Mouse (Mus musculus): ENCODE data around the gene Ccdc184. TPM values are rescaled to one million over a fixed set of nuclear protein-coding genes. Genes with fewer than 3 reads are reported as not detected.

The Ccdc184 gene
- polyA plus RNA-seq, 1 experiment from 2014 or later: 50.4 TPM

- H3K4me2 ChIP-seq (ENCODE audit: low read length): no peak overlapping the region
- no peaks in the 10 kb centered on the region for H3K4me1 ChIP-seq (replicated peaks; ENCODE audit: control insufficient read depth, insufficient read depth, low read length)
- no peak overlapping the region for H3K9ac ChIP-seq (replicated peaks; ENCODE audit: low read depth, low read length)
- peaks cover 38% of the 10 kb centered on the region for H3K36me3 ChIP-seq (ENCODE audit: control insufficient read depth, insufficient read depth)
- no peak overlapping the region for H3K27ac ChIP-seq (ENCODE audit: low read length)
- H3K9me3 ChIP-seq (ENCODE audit: control insufficient read depth, low read length): no peaks in the 10 kb centered on the region
- no peak overlapping the region for H3K4me3 ChIP-seq (replicated peaks; ENCODE audit: low read length)
- 94% methylated on average over 13 of the region's 13 CpGs for WGBS
- H3K27me3 ChIP-seq (replicated peaks; ENCODE audit: control insufficient read depth, insufficient read depth, low read length): no peaks in the 10 kb centered on the region
- ATAC-seq: no peak
Measured at GRCm38 (mm10) chr15:98135671-98136070, 31.3 kb upstream of the Ccdc184 start.

DNA sequence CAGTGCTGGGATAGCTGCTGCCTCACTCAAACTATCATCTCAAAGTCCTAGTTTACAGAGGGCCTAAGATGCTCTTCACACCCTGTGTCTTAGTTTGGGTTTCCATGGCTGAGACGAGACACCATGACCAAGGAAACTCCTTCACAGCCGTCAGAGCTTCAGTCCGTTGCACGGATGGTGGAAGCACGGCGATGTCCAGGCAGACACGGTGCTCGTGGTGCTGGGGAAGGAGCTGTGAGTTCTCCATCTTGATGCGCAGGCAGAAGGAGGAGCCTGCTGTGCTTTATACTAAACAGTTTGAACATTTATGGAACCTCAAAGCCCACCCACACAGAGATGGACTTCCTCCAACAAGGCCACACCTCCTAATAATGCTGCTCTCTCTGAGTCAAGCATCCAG, 30.1 kb upstream of the Ccdc184 start:
- H3K4me3 ChIP-seq (replicated peaks; ENCODE audit: low read length): no peak overlapping the region
- H3K4me1 ChIP-seq (replicated peaks; ENCODE audit: control insufficient read depth, insufficient read depth, low read length): no peaks in the 10 kb centered on the region
- 94% methylated on average over 9 of the region's 9 CpGs for WGBS
- H3K36me3 ChIP-seq (ENCODE audit: control insufficient read depth, insufficient read depth): peaks cover 41% of the 10 kb centered on the region
- no peaks in the 10 kb centered on the region for H3K9me3 ChIP-seq (ENCODE audit: control insufficient read depth, low read length)
- H3K9ac ChIP-seq (replicated peaks; ENCODE audit: low read depth, low read length): no peak overlapping the region
- no peaks in the 10 kb centered on the region for H3K27me3 ChIP-seq (replicated peaks; ENCODE audit: control insufficient read depth, insufficient read depth, low read length)
- no peak overlapping the region for H3K4me2 ChIP-seq (ENCODE audit: low read length)
- no peak overlapping the region for H3K27ac ChIP-seq (ENCODE audit: low read length)
- no peak for ATAC-seq

DNA sequence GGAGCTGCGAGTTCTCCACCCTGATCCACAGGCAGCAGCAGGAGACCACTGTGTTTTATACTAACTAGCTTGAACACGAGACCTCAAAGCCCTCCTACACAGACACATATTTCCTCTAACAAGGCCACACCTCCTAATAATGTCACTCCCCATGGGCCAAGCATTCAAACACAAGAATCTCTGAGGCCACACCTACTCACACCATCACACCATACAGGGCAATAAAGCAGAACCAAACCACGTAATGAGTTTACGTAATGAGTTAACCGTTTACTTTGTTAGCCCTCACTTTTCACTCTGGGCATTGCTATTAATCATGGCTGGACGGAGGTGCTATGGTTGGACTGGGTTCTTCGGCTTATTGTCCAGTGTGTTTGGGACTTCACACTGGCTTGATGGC, 27.2 kb upstream of the Ccdc184 start:
- WGBS: 80% methylated on average over 7 of the region's 7 CpGs
- Histone ChIP-seq H3K27me3 (replicated peaks; ENCODE audit: control insufficient read depth, insufficient read depth, low read length) (no peaks in the 10 kb centered on the region), H3K9ac (replicated peaks; ENCODE audit: low read depth, low read length) (no peak overlapping the region), H3K36me3 (ENCODE audit: control insufficient read depth, insufficient read depth) (peaks cover 36% of the 10 kb centered on the region), H3K4me1 (replicated peaks; ENCODE audit: control insufficient read depth, insufficient read depth, low read length) (peaks cover 8% of the 10 kb centered on the region), H3K4me3 (replicated peaks; ENCODE audit: low read length) (no peak overlapping the region), H3K27ac (ENCODE audit: low read length) (no peak overlapping the region), H3K9me3 (ENCODE audit: control insufficient read depth, low read length) (no peaks in the 10 kb centered on the region), H3K4me2 (ENCODE audit: low read length) (no peak overlapping the region)
- no peak for ATAC-seq

DNA sequence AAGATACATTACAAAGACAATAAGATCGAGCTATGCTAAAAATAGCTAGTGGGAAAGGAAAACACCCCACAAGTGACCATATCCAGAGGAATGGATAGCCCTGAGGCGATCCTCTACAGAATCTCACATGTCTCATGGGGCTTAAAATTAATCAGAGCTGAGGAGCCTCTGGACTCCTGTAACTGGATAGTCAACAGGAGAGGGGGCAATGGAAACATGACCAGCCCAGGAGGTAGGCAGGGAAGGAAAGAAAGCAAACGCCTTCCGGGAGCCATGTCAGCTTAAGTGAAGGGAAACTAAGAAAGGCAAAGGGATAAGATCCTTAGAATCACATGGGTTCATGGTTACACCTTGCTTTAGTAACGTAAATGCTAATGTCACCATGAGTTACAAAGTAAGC, 26.1 kb upstream of the Ccdc184 start:
- no peak for ATAC-seq
- WGBS: 94% methylated on average over 5 of the region's 5 CpGs
- no peaks in the 10 kb centered on the region for H3K27me3 ChIP-seq (replicated peaks; ENCODE audit: control insufficient read depth, insufficient read depth, low read length)
- H3K4me3 ChIP-seq (replicated peaks; ENCODE audit: low read length): no peak overlapping the region
- H3K4me1 ChIP-seq (replicated peaks; ENCODE audit: control insufficient read depth, insufficient read depth, low read length): peaks cover 11% of the 10 kb centered on the region
- no peak overlapping the region for H3K4me2 ChIP-seq (ENCODE audit: low read length)
- H3K36me3 ChIP-seq (ENCODE audit: control insufficient read depth, insufficient read depth): peaks cover 26% of the 10 kb centered on the region
- no peaks in the 10 kb centered on the region for H3K9me3 ChIP-seq (ENCODE audit: control insufficient read depth, low read length)
- H3K27ac ChIP-seq (ENCODE audit: low read length): no peak overlapping the region
- H3K9ac ChIP-seq (replicated peaks; ENCODE audit: low read depth, low read length): no peak overlapping the region

- no peak overlapping the region for H3K4me2 ChIP-seq (ENCODE audit: low read length)
- no peak for ATAC-seq
- no peaks in the 10 kb centered on the region for H3K27me3 ChIP-seq (replicated peaks; ENCODE audit: control insufficient read depth, insufficient read depth, low read length)
- 85% methylated on average over 10 of the region's 10 CpGs for WGBS
- peaks cover 17% of the 10 kb centered on the region for H3K36me3 ChIP-seq (ENCODE audit: control insufficient read depth, insufficient read depth)
- no peak overlapping the region for H3K4me3 ChIP-seq (replicated peaks; ENCODE audit: low read length)
- no peaks in the 10 kb centered on the region for H3K9me3 ChIP-seq (ENCODE audit: control insufficient read depth, low read length)
- no peak overlapping the region for H3K27ac ChIP-seq (ENCODE audit: low read length)
- peaks cover 14% of the 10 kb centered on the region for H3K4me1 ChIP-seq (replicated peaks; ENCODE audit: control insufficient read depth, insufficient read depth, low read length)
- no peak overlapping the region for H3K9ac ChIP-seq (replicated peaks; ENCODE audit: low read depth, low read length)
Measured at GRCm38 (mm10) chr15:98142515-98142914, 24.4 kb upstream of the Ccdc184 start.

- under 1% methylated on average over 35 of the region's 36 CpGs for WGBS
- no peaks in the 10 kb centered on the region for H3K27me3 ChIP-seq (replicated peaks; ENCODE audit: control insufficient read depth, insufficient read depth, low read length)
- H3K4me2 ChIP-seq (ENCODE audit: low read length): peak overlapping the region; percentile 94
- H3K36me3 ChIP-seq (ENCODE audit: control insufficient read depth, insufficient read depth): peaks cover 17% of the 10 kb centered on the region
- peak overlapping the region; percentile 42 for H3K27ac ChIP-seq (ENCODE audit: low read length)
- H3K4me1 ChIP-seq (replicated peaks; ENCODE audit: control insufficient read depth, insufficient read depth, low read length): peaks cover 14% of the 10 kb centered on the region
- H3K4me3 ChIP-seq (replicated peaks; ENCODE audit: low read length): peak overlapping the region; percentile 86
- no peaks in the 10 kb centered on the region for H3K9me3 ChIP-seq (ENCODE audit: control insufficient read depth, low read length)
- ATAC-seq: peak; percentile 39
- peak overlapping the region; percentile 94 for H3K9ac ChIP-seq (replicated peaks; ENCODE audit: low read depth, low read length)
Measured at GRCm38 (mm10) chr15:98144861-98145507, 22.0 kb upstream of the Ccdc184 start.

DNA sequence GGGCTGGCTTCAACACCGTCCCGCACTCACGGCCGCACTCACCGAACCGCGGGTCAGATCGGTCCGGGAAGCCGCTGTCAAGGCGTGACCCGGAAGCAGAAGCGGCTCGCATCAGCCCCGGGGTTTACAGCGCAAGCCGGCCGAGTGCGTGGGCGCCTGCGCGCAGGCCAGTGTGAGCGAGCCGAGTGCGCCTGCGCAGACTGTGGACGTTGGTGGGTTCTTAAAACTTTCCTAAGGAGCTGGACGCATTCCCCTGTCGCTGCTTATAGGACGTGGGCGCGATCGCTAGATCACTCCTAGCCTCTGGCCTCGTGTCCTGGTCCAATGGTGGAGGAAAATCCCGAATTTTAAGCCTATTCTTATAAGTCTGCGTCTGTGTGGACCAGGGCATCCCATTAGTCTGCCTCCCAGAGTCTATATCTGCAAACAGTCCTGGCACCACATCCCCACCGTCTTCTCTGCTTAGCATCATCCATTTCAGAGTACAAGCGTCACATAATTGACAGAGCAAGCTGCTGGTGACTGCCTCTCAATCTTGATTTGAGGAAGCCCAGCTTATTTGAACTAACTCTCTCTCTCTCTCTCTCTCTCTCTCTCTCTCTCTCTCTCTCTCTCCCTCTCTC, 21.3 kb upstream of the Ccdc184 start:
- peak overlapping the region; percentile 86 for H3K4me3 ChIP-seq (replicated peaks; ENCODE audit: low read length)

DNA sequence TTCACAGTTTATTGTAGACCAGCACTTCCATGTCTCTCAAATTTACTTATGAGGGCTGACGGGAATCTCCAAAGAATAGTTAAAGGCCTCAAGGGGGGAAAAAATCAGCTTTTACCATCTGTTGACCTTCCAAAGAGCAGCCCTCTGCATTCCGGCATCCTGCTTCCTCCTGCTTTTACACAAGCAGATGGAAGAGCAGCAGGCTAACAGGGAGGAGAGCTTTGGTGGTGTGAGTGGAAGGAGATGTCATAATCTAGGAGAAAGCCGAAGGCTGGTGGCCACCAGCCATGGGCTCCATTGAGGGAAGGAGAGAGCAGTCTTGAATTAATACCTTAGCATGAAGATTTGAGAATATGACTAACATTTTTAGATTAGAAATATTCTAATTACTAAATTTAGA, 18.6 kb upstream of the Ccdc184 start:
- no peaks in the 10 kb centered on the region for H3K27me3 ChIP-seq (replicated peaks; ENCODE audit: control insufficient read depth, insufficient read depth, low read length)
- ATAC-seq: no peak
- H3K4me3 ChIP-seq (replicated peaks; ENCODE audit: low read length): no peak overlapping the region
- no peaks in the 10 kb centered on the region for H3K36me3 ChIP-seq (ENCODE audit: control insufficient read depth, insufficient read depth)
- no peak overlapping the region for H3K9ac ChIP-seq (replicated peaks; ENCODE audit: low read depth, low read length)
- H3K9me3 ChIP-seq (ENCODE audit: control insufficient read depth, low read length): no peaks in the 10 kb centered on the region
- WGBS: 92% methylated on average over 3 of the region's 3 CpGs
- H3K4me1 ChIP-seq (replicated peaks; ENCODE audit: control insufficient read depth, insufficient read depth, low read length): peaks cover 14% of the 10 kb centered on the region
- no peak overlapping the region for H3K4me2 ChIP-seq (ENCODE audit: low read length)
- no peak overlapping the region for H3K27ac ChIP-seq (ENCODE audit: low read length)

More for the DNA sequence above, 21.3 kb upstream of the Ccdc184 start:
- Histone ChIP-seq H3K4me2 (ENCODE audit: low read length) (peak overlapping the region; percentile 94), H3K27me3 (replicated peaks; ENCODE audit: control insufficient read depth, insufficient read depth, low read length) (no peaks in the 10 kb centered on the region), H3K9me3 (ENCODE audit: control insufficient read depth, low read length) (no peaks in the 10 kb centered on the region), H3K9ac (replicated peaks; ENCODE audit: low read depth, low read length) (peak overlapping the region; percentile 94), H3K4me1 (replicated peaks; ENCODE audit: control insufficient read depth, insufficient read depth, low read length) (peaks cover 14% of the 10 kb centered on the region), H3K27ac (ENCODE audit: low read length) (peak overlapping the region; percentile 42; the same call in 1 of the 2 replicates), H3K36me3 (ENCODE audit: control insufficient read depth, insufficient read depth) (peaks cover 13% of the 10 kb centered on the region)
- WGBS: under 1% methylated on average over 38 of the region's 38 CpGs
- ATAC-seq: peak; percentile 99

GRCm38 (mm10) chr15:98149166-98149602, 17.8 kb upstream of the Ccdc184 start:
- Histone ChIP-seq H3K4me3 (replicated peaks; ENCODE audit: low read length) (no peak overlapping the region), H3K27ac (ENCODE audit: low read length) (no peak overlapping the region), H3K4me1 (replicated peaks; ENCODE audit: control insufficient read depth, insufficient read depth, low read length) (peaks cover 12% of the 10 kb centered on the region), H3K36me3 (ENCODE audit: control insufficient read depth, insufficient read depth) (no peaks in the 10 kb centered on the region), H3K27me3 (replicated peaks; ENCODE audit: control insufficient read depth, insufficient read depth, low read length) (no peaks in the 10 kb centered on the region), H3K9me3 (ENCODE audit: control insufficient read depth, low read length) (no peaks in the 10 kb centered on the region), H3K4me2 (ENCODE audit: low read length) (no peak overlapping the region), H3K9ac (replicated peaks; ENCODE audit: low read depth, low read length) (no peak overlapping the region)
- no peak for ATAC-seq
- 74% methylated on average over 10 of the region's 10 CpGs for WGBS
